Mouse (Mus musculus): ENCODE results near the gene Pcbp1.
"Not testable (repeated sequence)": the region's sequence is repeated elsewhere in the genome, so short reads cannot be mapped to it uniquely, and the experiment has no call there.

The Pcbp1 gene

DNA sequence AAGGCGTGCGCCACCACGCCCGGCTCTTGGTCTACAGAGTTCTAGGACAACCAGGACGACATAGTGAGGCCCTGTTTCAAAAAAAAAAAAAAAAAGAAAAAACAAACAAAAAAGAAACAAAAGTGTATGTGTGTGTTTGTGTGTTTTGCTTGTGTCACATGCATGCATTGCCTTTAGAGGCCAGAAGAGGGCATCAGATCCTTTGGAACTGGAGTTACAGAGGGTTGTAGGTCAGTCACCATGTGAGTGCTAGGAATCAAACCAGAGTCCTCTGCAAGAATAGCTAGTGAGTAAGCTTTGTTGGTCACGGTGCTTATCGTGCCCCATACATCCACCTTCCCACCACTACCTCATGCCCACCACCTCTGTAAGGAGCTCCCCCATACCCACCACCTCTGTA is 31.4 kb downstream of the Pcbp1 start:
- DNase-seq (ENCODE audit: low spot score in 2 of 2), result no peak

- no peak for DNase-seq (ENCODE audit: low spot score in 2 of 2)
Observed at GRCm38 (mm10) chr6:86493469-86494263, 32.5 kb downstream of the Pcbp1 start.

DNA sequence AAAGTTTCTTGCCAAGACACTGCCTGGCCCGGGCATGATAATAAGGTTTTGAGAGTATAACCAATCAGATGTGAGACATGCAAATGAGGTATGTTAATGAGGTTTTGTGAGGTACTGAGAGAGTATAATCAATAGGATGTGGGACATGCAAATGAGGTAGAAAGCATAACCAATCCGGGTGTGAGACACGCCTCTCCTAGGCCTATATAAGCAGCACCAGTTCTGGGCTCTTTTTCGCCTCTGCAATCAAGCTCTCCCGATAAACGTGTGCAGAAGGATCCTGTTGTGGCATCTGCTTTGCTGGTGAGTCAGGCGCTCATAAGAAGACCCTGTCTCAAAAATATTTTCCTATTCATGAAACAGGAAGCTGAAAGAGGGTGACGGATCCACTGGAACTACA is 35.7 kb downstream of the Pcbp1 start:
- DNase-seq (ENCODE audit: low spot score in 2 of 2), result not testable (repeated sequence)

DNA sequence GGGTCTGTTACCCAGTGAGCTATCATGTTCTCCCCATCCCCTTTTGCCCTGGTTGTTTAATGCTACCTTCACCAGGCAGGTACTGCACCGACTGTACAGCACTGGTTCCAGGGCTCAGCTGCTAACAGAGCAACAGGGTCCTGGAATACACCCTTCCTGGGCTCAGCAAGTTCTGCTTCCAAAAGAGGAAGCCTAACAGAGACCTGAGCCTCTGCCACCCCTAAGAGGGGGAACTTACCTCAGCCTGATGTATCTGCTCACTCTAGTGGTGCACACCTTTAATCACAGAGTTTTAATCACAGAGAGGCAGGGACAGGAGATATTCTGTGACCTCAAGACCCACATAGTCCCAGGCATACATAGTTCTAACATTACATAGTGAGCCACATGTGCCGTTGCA is 36.2 kb downstream of the Pcbp1 start:
- DNase-seq (ENCODE audit: low spot score in 2 of 2), result no peak

- no peak for DNase-seq (ENCODE audit: low spot score in 2 of 2)
Observed at GRCm38 (mm10) chr6:86488149-86488485, 38.0 kb downstream of the Pcbp1 start.

GRCm38 (mm10) chr6:86487358-86488148 is 38.6 kb downstream of the Pcbp1 start:
- peak; percentile 63 to 66 for DNase-seq (ENCODE audit: low spot score in 2 of 2)

DNA sequence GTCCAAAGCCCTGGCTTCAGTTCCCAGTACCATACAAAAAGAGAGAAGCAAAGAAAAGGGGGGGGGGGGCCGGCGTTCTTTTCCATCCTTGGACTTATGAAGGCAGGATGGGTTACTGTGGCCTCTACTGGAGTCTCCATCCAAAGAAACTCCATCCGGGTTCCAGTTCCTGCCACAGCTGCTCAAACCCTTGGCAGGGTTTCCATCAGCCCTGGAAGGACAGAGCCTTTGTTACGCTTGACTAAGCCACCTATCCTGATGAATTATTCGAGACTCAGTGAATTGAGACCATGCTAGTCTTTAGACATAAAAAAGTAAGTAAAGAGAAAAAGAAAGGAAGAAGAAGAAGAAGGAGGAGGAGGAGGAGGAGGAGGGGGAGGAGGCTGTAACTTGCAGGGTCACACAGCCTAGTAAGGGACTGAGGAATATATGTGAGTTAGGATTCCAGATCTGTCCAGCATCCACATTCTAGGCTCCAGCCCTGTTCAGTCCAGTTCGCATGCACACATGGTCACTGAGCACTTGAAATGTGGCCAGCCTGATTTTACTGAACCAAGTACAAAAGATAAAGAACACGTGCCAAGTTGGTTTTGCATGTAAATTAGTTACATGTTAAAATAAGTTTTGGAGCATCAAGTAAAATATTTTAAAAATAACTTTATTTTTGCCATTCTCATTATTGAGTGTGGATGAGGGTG is 40.0 kb downstream of the Pcbp1 start:
- no peak for DNase-seq (ENCODE audit: low spot score in 2 of 2)

- no peak for DNase-seq (ENCODE audit: low spot score in 2 of 2)
Observed at GRCm38 (mm10) chr6:86481871-86482270, 44.2 kb downstream of the Pcbp1 start.

- DNase-seq (ENCODE audit: low spot score in 2 of 2), result no peak
Observed at GRCm38 (mm10) chr6:86480189-86480831, 45.8 kb downstream of the Pcbp1 start.

- no peak for DNase-seq (ENCODE audit: low spot score in 2 of 2)
Observed at GRCm38 (mm10) chr6:86479816-86480188, 46.3 kb downstream of the Pcbp1 start.

DNA sequence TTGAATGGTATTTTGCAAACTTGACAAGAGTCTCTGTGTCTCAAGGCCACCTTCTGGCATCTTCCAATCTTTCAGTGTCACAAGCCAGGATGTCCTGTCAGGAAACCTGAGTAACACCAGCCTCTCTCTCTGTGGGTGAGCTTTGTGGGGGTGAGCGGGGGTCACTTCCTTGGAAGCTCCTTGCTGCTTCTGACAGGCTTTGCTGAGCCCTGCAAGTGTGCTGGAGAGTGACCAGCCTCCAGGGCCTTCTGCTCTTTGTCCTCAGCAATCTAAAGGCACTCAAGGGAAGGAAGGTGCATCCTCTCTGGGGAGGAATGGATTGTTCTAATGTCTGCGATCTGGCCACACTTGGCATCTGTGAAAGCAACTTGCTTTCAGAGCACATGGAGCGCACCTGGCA is 46.8 kb downstream of the Pcbp1 start:
- no peak for DNase-seq (ENCODE audit: low spot score in 2 of 2)

- no peak for DNase-seq (ENCODE audit: low spot score in 2 of 2)
Observed at GRCm38 (mm10) chr6:86476931-86477330, 49.2 kb downstream of the Pcbp1 start.

DNA sequence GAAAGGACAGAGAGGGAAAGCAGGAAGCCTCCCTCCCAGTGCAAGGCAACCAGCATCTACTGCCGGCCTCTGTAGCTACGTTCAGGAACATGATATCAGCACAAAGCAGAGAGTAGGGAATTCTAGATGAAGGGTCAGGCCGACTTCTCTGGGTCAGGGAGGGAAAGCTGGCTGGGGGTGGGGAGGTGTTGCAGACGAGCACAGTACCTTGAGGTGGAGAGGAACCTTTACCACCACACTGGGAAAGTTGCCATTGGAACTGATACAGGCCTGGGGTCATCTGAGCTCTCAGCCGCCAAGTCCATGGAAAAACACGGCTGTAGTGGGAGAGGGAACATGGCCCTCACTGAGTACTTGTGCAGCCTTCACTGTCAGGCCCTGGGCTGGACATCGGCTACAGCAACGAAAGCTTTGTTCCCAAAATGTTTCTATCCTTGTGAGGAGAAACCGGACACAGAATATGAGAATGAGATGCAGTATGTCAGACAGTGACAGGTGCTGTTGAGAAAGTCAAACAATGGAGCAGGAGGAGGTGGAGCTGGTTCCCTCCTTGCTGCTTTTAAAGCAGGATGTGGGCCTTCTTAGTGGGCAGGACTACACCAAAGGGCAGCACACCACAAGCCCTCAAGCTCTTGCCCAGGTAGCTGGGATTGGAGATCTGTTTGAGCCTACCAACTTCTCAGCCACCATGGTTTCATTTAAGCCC is 50.5 kb downstream of the Pcbp1 start:
- no peak for DNase-seq (ENCODE audit: low spot score in 2 of 2)

DNA sequence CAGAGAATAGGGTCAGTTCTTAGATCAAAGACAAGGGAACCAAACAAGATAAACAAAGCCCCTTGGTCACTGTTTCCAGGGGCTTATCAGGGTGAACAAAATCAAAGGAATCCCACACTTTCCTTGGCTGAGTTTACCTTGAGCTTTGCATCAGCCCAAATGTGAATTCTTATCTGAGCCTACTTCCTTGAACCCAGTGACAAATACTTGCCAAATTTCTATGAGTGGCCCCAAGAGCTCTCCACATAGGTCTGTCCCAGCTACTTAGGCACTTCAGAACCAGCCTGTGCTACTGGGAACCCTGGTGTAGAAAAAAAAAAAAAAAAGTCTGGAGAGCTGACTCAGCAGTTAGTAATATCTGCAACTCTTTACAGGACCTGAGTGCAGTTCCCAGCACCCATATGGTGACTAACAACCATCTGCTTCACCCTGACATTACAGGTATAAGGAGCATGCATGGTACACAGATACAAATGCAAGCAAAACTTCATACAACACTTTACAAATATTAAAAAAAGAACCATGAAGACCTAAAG is 51.4 kb downstream of the Pcbp1 start:
- no peak for DNase-seq (ENCODE audit: low spot score in 2 of 2)

Measured in spleen, postnatal 14 days (tissue).